Mouse (Mus musculus) thymus, adult 2 months (tissue): ENCODE measurements around the gene Vwa3b.

Experiments
- CTCF ChIP-seq: fragments of 200-500 bp; IDR thresholded peaks from 2 replicates; pipeline ENCODE4 v1.5.1; 2012; ENCODE audit warnings: mild to moderate bottlenecking, control low read depth, low read length, moderate library complexity, borderline replicate concordance; ENCODE audit not compliant: control insufficient read depth, poor library complexity, insufficient read depth; ENCODE audit errors: extremely low read depth
- POLR2A ChIP-seq: fragments of 200-500 bp; IDR thresholded peaks from 2 replicates; pipeline ENCODE4 v1.6.1; 2012; ENCODE audit warnings: mild to moderate bottlenecking, low read length, control low read depth, moderate library complexity; ENCODE audit not compliant: control insufficient read depth, poor library complexity, insufficient read depth; ENCODE audit errors: extremely low read depth

DNA sequence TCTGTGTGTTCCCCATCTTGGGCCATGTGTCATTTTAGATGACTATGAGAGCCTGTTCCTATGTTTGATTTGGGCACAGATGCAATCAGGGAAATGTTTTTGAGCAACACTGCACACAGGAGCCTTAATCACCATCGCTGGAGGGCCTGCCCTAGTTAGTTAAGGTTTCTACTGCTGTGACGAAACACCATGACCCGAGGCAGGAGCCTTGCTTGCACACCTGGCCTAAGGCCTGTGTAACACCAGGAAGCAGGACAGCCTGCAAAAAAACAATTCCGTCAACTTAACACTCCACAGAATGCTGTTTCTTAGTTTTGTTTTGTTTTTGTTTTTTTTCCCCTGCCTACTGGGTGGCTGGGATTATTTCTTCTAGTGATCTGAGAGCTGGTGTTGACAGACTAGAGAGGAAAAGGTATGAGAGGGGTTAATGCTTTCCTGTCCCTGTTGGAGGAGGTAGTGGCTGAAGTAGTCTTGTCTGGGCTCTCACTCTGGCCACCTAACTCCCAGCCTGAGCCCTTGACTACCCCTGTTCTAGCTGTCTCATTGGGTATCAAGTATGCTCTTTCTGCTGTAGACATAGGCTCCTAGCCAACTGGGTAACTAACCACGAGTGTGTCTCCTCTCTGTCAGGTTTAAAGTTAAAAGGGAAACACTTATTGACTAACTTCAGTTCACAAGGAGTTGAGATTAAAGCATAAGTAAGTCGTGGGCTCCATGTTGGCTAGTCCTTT, 30.6 kb downstream of the Vwa3b start:
- TF ChIP-seq POLR2A (no peak), CTCF (no peak)
